Mouse (Mus musculus) E14TG2a.4 (cell line): ENCODE results near the gene Sema3b.

Experiments used
- CTCF ChIP-seq: conservative IDR thresholded peaks from 2 replicates; pipeline ENCODE4 v1.5.1; 2014; ENCODE audit warnings: low read length
- NANOG ChIP-seq: IDR thresholded peaks from 2 replicates; pipeline ENCODE4 v1.6.1; 2014; ENCODE audit warnings: borderline replicate concordance, low read length, mixed read lengths

- TF ChIP-seq CTCF, result no peak
- no peak for TF ChIP-seq NANOG
Observed at GRCm38 (mm10) chr9:107643544-107644214, 34.6 kb upstream of the Sema3b start.
